Mouse (Mus musculus) inflammation-experienced regulatory T-cells (primary cell): ENCODE results near the gene Samd4b. TPM values are rescaled to one million over a fixed set of nuclear protein-coding genes. Genes with fewer than 3 reads are reported as not detected.

Experiments
- polyA plus RNA-seq, 2 experiments: library from polyadenylated mRNA; unstranded; fragments of 100-300 nt; shearing (Covaris generic); gene quantifications; one replicate each; pipeline ENCODE4 v1.2.1; 2017

The Samd4b gene
- polyA plus RNA-seq: 10 to 100 TPM; 23.9 to 30.0 TPM

GRCm38 (mm10) chr7:28597642-28598446 lies at the start of gene Samd4b, which contains the start of gene Pak4:
Gene Samd4b (minus strand): TSS chr7:28598144.
Gene Pak4 (minus strand): TSS chr7:28598185.

GRCm38 (mm10) chr7:28631073-28631472 lies 33.1 kb upstream of the Samd4b start, which contains the start of gene Acp7:
Gene Acp7 (minus strand): TSS chr7:28631332.

GRCm38 (mm10) chr7:28547154-28547553 lies 50.8 kb downstream of the Samd4b start, which contains the start of gene Nccrp1:
Gene Nccrp1 (minus strand): TSS chr7:28547254.

GRCm38 (mm10) chr7:28540526-28540925 lies 57.4 kb downstream of the Samd4b start, which contains the start of gene Sycn:
Gene Sycn (plus strand): TSS chr7:28540885.

GRCm38 (mm10) chr7:28522536-28522935 lies 75.4 kb downstream of the Samd4b start, which contains the start of gene Ifnl3:
Gene Ifnl3 (plus strand): TSS chr7:28522836.

GRCm38 (mm10) chr7:28510405-28510974 lies 87.5 kb downstream of the Samd4b start, which contains the start of gene Ifnl2:
Gene Ifnl2 (minus strand): TSS chr7:28510455.

GRCm38 (mm10) chr7:28451531-28452360 lies 146.2 kb downstream of the Samd4b start, which contains the start of gene Lrfn1:
Gene Lrfn1 (plus strand): TSS chr7:28451980.

GRCm38 (mm10) chr7:28436932-28437570 lies 160.9 kb downstream of the Samd4b start, which contains the start of gene Gmfg:
Gene Gmfg (plus strand): TSS chr7:28437447.

GRCm38 (mm10) chr7:28392429-28393271 lies 205.3 kb downstream of the Samd4b start, which contains the start of the genes Med29 and Paf1:
Gene Med29 (minus strand): TSS chr7:28392708.
Gene Paf1 (plus strand): TSS chr7:28392951.

GRCm38 (mm10) chr7:28380237-28381016 lies 217.5 kb downstream of the Samd4b start, which contains the start of gene Zfp36:
Gene Zfp36 (minus strand): TSS chr7:28380253.

GRCm38 (mm10) chr7:28372251-28373108 lies 225.5 kb downstream of the Samd4b start, which contains the start of gene Plekhg2:
Gene Plekhg2 (minus strand): TSS chr7:28372599.

GRCm38 (mm10) chr7:28350155-28350883 lies 247.6 kb downstream of the Samd4b start, which contains the start of gene Rps16:
Gene Rps16 (plus strand): TSS chr7:28350652.

Other genes starting within 250 kb of the Samd4b start
- 100 to 1,000 TPM; 680 to 735 TPM for gene Rps16, start 247.5 kb downstream of the Samd4b start, polyA plus RNA-seq
- gene Plekhg2, start 225.5 kb downstream of the Samd4b start, polyA plus RNA-seq: 10 to 100 TPM; 67.3 to 73.4 TPM
- 100 to 1,000 TPM; 254 to 461 TPM for gene Zfp36, start 217.9 kb downstream of the Samd4b start, polyA plus RNA-seq
- gene Med29, start 205.4 kb downstream of the Samd4b start, polyA plus RNA-seq: 10 to 100 TPM; 27.4 to 29.1 TPM
- 100 to 1,000 TPM; 116 to 155 TPM for gene Paf1, start 205.2 kb downstream of the Samd4b start, polyA plus RNA-seq
- gene Gmfg, start 160.7 kb downstream of the Samd4b start, polyA plus RNA-seq: 100 to 1,000 TPM; 310 to 538 TPM
- 1 to 10 TPM in 1 of 2 experiments, under 1 TPM in 1; 0.86 to 5.1 TPM for gene Lrfn1, start 146.2 kb downstream of the Samd4b start, polyA plus RNA-seq
- gene Ifnl2, start 87.7 kb downstream of the Samd4b start, polyA plus RNA-seq: under 1 TPM in 1 of 2 experiments, not detected in 1; 0.48 TPM
- gene Ifnl3, start 75.3 kb downstream of the Samd4b start, polyA plus RNA-seq: under 1 TPM in 1 of 2 experiments, not detected in 1; 0.60 TPM
- gene Sycn, start 57.3 kb downstream of the Samd4b start, polyA plus RNA-seq: not detected
- not detected for gene Nccrp1, start 50.9 kb downstream of the Samd4b start, polyA plus RNA-seq
- gene Pak4, start within 50 bp of the Samd4b start, polyA plus RNA-seq: 1 to 10 TPM; 6.3 to 8.7 TPM
- under 1 TPM in 1 of 2 experiments, not detected in 1; 0.28 TPM for gene Acp7, start 33.2 kb upstream of the Samd4b start, polyA plus RNA-seq
- gene Fbxo27, start 94.7 kb upstream of the Samd4b start, polyA plus RNA-seq: 10 to 100 TPM in 1 of 2 experiments, 1 to 10 TPM in 1; 3.2 to 15.0 TPM
- gene Fbxo17, start 118.7 kb upstream of the Samd4b start, polyA plus RNA-seq: 10 to 100 TPM; 16.2 to 19.2 TPM
- gene Mrps12, start 143.7 kb upstream of the Samd4b start, polyA plus RNA-seq: 10 to 100 TPM; 78.0 to 82.9 TPM
- 10 to 100 TPM; 17.3 to 28.8 TPM for gene Sars2, start 143.8 kb upstream of the Samd4b start, polyA plus RNA-seq
- not detected for gene Ccer2, start 158.0 kb upstream of the Samd4b start, polyA plus RNA-seq
- gene Sirt2, start 168.6 kb upstream of the Samd4b start, polyA plus RNA-seq: 10 to 100 TPM; 86.5 to 91.3 TPM
- 10 to 100 TPM; 89.5 to 96.2 TPM for gene Nfkbib, start 169.4 kb upstream of the Samd4b start, polyA plus RNA-seq
- 100 to 1,000 TPM; 273 to 344 TPM for gene Rinl, start 190.8 kb upstream of the Samd4b start, polyA plus RNA-seq
- gene Hnrnpl, start 210.4 kb upstream of the Samd4b start, polyA plus RNA-seq: 100 to 1,000 TPM; 235 to 257 TPM
- gene Ech1, start 227.1 kb upstream of the Samd4b start, polyA plus RNA-seq: 100 to 1,000 TPM; 196 to 213 TPM
- gene Lgals4, start 235.7 kb upstream of the Samd4b start, polyA plus RNA-seq: 10 to 100 TPM; 21.0 to 34.8 TPM